Mouse (Mus musculus) CH12.LX (cell line): ENCODE data around the gene Sec24c. TPM values are rescaled to one million over a fixed set of nuclear protein-coding genes. Genes with fewer than 3 reads are reported as not detected.

Source experiments
- DNase-seq: peaks from one replicate; pipeline ENCODE4 v3.0.0-alpha.2; 2013; ENCODE audit errors: extremely low read depth
- H3K27ac ChIP-seq: 2 replicates; pipeline ENCODE4 v1.5.1; 2012; ENCODE audit warnings: low read depth, mild to moderate bottlenecking, control low read depth, moderate library complexity; ENCODE audit not compliant: insufficient read depth
- H3K27me3 ChIP-seq: replicated peaks from 2 replicates; pipeline ENCODE3; 2012; ENCODE audit warnings: inconsistent platforms
- H3K36me3 ChIP-seq, 2 experiments: replicated peaks in 1 of 2; 2 replicates each; pipeline versions ENCODE3 to v1.6.1; 2012; ENCODE audit warnings: inconsistent platforms in 1 of 2, low read length in 1 of 2, mild to moderate bottlenecking in 1 of 2, mixed read lengths in 1 of 2, moderate library complexity in 1 of 2; ENCODE audit not compliant: control insufficient read depth in 1 of 2, insufficient read depth in 1 of 2
- H3K4me1 ChIP-seq, 2 experiments: 2 replicates each; pipeline ENCODE4 v1.6.1; 2012; ENCODE audit warnings: inconsistent platforms in 1 of 2, moderate library complexity in 1 of 2; ENCODE audit not compliant: insufficient read depth in 2 of 2, control insufficient read depth in 1 of 2
- H3K4me2 ChIP-seq: 2 replicates; pipeline ENCODE4 v1.6.1; 2012; ENCODE audit warnings: low read depth, mild to moderate bottlenecking, control low read depth; ENCODE audit not compliant: poor library complexity, insufficient read depth, severe bottlenecking
- H3K4me3 ChIP-seq, 3 experiments: fragments of 150-350 bp in 1 of 3; sonication (generic) in 1 of 3; replicated peaks in 1 of 3; 2 replicates each; pipeline versions ENCODE3 to v1.5.1; 2011 to 2012; ENCODE audit warnings: low read depth in 2 of 3, low read length in 2 of 3, mild to moderate bottlenecking in 2 of 3, moderate library complexity in 2 of 3, control low read depth in 1 of 3, improper control_type of control experiment in 1 of 3, inconsistent platforms in 1 of 3, mixed read lengths in 1 of 3; ENCODE audit not compliant: poor library complexity in 1 of 3
- H3K79me2 ChIP-seq: replicated peaks from 2 replicates; pipeline ENCODE4 v1.6.1; 2012; ENCODE audit warnings: mild to moderate bottlenecking, moderate library complexity; ENCODE audit not compliant: control insufficient read depth, poor library complexity, insufficient read depth, severe bottlenecking; ENCODE audit errors: extremely low read depth
- H3K9ac ChIP-seq: 2 replicates; pipeline ENCODE4 v1.6.1; 2012; ENCODE audit warnings: low read depth, mild to moderate bottlenecking, control low read depth, moderate library complexity; ENCODE audit not compliant: insufficient read depth
- H3K9me3 ChIP-seq: replicated peaks from 2 replicates; pipeline ENCODE3; 2012; ENCODE audit warnings: low read length, inconsistent platforms, mixed read lengths
- CHD1 ChIP-seq: IDR thresholded peaks from 2 replicates; pipeline ENCODE4 v1.6.1; 2012; ENCODE audit warnings: low read depth, low read length, improper control_type of control experiment, inconsistent platforms
- CHD2 ChIP-seq: IDR thresholded peaks from 2 replicates; pipeline ENCODE4 v1.6.1; 2011; ENCODE audit warnings: low read length, improper control_type of control experiment
- CTCF ChIP-seq, 2 experiments: IDR thresholded peaks in 1 of 2; conservative IDR thresholded peaks in 1 of 2; 2 replicates each; pipeline ENCODE4 v1.5.1; 2011 to 2012; ENCODE audit warnings: low read depth in 2 of 2, low read length in 2 of 2, improper control_type of control experiment in 1 of 2, inconsistent platforms in 1 of 2, mild to moderate bottlenecking in 1 of 2, moderate library complexity in 1 of 2
- ELF1 ChIP-seq: IDR thresholded peaks from 2 replicates; pipeline ENCODE4 v1.6.1; 2014; ENCODE audit warnings: low read depth, mild to moderate bottlenecking, inconsistent platforms, low read length, improper control_type of control experiment
- GABPA ChIP-seq: IDR thresholded peaks from 2 replicates; pipeline ENCODE4 v1.6.1; 2012; ENCODE audit warnings: low read depth, low read length, improper control_type of control experiment, inconsistent platforms; ENCODE audit not compliant: insufficient replicate concordance
- JUN ChIP-seq: IDR thresholded peaks from 2 replicates; pipeline ENCODE4 v1.6.1; 2011; ENCODE audit warnings: low read depth, mild to moderate bottlenecking, low read length, improper control_type of control experiment, moderate library complexity; ENCODE audit not compliant: insufficient read depth
- KAT2A ChIP-seq: IDR thresholded peaks from 2 replicates; pipeline ENCODE4 v1.6.1; 2012; ENCODE audit warnings: low read length, improper control_type of control experiment, inconsistent platforms; ENCODE audit not compliant: insufficient replicate concordance
- MAX ChIP-seq: IDR thresholded peaks from 2 replicates; pipeline ENCODE4 v1.6.1; 2011; ENCODE audit warnings: low read length, improper control_type of control experiment
- MAZ ChIP-seq: IDR thresholded peaks from 2 replicates; pipeline ENCODE4 v1.6.1; 2012; ENCODE audit warnings: low read depth, mild to moderate bottlenecking, inconsistent platforms, low read length, improper control_type of control experiment, moderate library complexity
- MEF2A ChIP-seq: IDR thresholded peaks from 2 replicates; pipeline ENCODE4 v1.6.1; 2014; ENCODE audit warnings: low read depth, mild to moderate bottlenecking, inconsistent platforms, low read length, improper control_type of control experiment, borderline replicate concordance
- MXI1 ChIP-seq: IDR thresholded peaks from 2 replicates; pipeline ENCODE4 v1.6.1; 2011; ENCODE audit warnings: mild to moderate bottlenecking, low read depth, low read length, improper control_type of control experiment
- MYC ChIP-seq: IDR thresholded peaks from 2 replicates; pipeline ENCODE4 v1.6.1; 2011; ENCODE audit warnings: low read depth, mild to moderate bottlenecking, improper control_type of control experiment, low read length
- NELFE ChIP-seq: IDR thresholded peaks from 2 replicates; pipeline ENCODE4 v1.6.1; 2011; ENCODE audit warnings: low read depth, low read length, improper control_type of control experiment
- NRF1 ChIP-seq: IDR thresholded peaks from 2 replicates; pipeline ENCODE4 v1.6.1; 2014; ENCODE audit warnings: low read depth, mild to moderate bottlenecking, inconsistent platforms, low read length, improper control_type of control experiment, moderate library complexity
- RAD21 ChIP-seq: IDR thresholded peaks from 2 replicates; pipeline ENCODE4 v1.6.1; 2011; ENCODE audit warnings: low read depth, mild to moderate bottlenecking, low read length, improper control_type of control experiment, moderate library complexity
- SIN3A ChIP-seq: IDR thresholded peaks from 2 replicates; pipeline ENCODE4 v1.6.1; 2012; ENCODE audit warnings: low read length, improper control_type of control experiment, inconsistent platforms
- SMC3 ChIP-seq: IDR thresholded peaks from 2 replicates; pipeline ENCODE4 v1.6.1; 2011; ENCODE audit warnings: low read depth, low read length, improper control_type of control experiment
- TCF12 ChIP-seq: IDR thresholded peaks from 2 replicates; pipeline ENCODE4 v1.6.1; 2014; ENCODE audit warnings: low read depth, mild to moderate bottlenecking, inconsistent platforms, low read length, improper control_type of control experiment
- UBTF ChIP-seq: IDR thresholded peaks from 2 replicates; pipeline ENCODE4 v1.6.1; 2012; ENCODE audit warnings: low read depth, mild to moderate bottlenecking, inconsistent platforms, low read length, improper control_type of control experiment, moderate library complexity
- ZNF384 ChIP-seq: IDR thresholded peaks from 2 replicates; pipeline ENCODE4 v1.6.1; 2012; ENCODE audit warnings: low read depth, low read length, improper control_type of control experiment, inconsistent platforms
- dilution Hi-C: fragments of 300-500 bp; cut with MboI; formaldehyde crosslinking; loops from 2 replicates; pipeline ENCODE4 v1.14.3; 2020; ENCODE audit warnings: low sequenced_read_pairs; ENCODE audit not compliant: extremely low pct_unique_long_range_greater_than_20kb, extremely low pct_ligation_motif_present
- in situ Hi-C: fragments of 300-500 bp; cut with MboI; formaldehyde crosslinking; loops from 3 replicates; pipeline ENCODE4 v1.14.3; 2019; ENCODE audit warnings: low sequenced_read_pairs, low pct_ligation_motif_present, low pct_unique_long_range_greater_than_20kb, mixed read lengths
- polyA plus RNA-seq: library from polyadenylated mRNA; unstranded; fragments of >175 nt; gene quantifications from 2 replicates; pipeline ENCODE4 v1.2.1, GENCODE M21; 2012; ENCODE audit warnings: low read depth; ENCODE audit not compliant: insufficient read length
- total RNA-seq, 2 experiments: library from RNA; depleted of rRNA; stranded (reverse); fragments of 300-350 nt in 1 of 2; fragments of >200 nt in 1 of 2; gene quantifications; 2 replicates each; pipeline ENCODE4 v1.2.3; 2012 to 2014

Sec24c gene
- total and polyA plus RNA-seq, 3 experiments = 51.2 to 122 (median 95.9) TPM

DNA sequence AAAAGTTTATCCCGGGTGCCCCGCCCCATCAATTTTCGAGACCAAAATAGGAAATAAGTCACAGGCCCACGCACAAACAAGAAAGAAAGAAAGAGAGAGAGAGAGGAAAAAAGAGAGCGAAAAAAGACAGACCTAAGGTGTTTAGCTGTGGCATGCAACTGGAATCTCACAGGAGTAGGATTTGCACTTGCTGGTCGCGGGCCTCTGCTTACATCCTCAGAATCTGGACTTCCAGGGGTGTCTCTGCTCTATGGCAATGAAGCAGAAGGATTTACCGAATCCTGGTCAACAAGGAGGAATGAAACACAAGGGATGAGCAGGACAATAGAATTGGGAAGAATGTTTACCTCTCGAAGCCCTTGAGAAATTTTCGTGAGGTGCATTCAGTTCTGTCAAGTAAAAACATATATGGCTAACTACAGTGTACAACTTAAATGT lies 32.7 kb upstream of the Sec24c start:
- H3K36me3 ChIP-seq = peaks cover 0 to 5% of the 10 kb centered on the region in 2 experiments
- in situ Hi-C loops = no loop called here
- peak overlapping the region; percentile 90 for H3K4me2 ChIP-seq
- H3K79me2 ChIP-seq = peaks cover 3% of the 10 kb centered on the region
- TF ChIP-seq KAT2A = no peak
- TF ChIP-seq CHD2 = no peak
- TF ChIP-seq CHD1 = peak; percentile 77; the same call in 1 of the 2 replicates
- peaks cover 0 to 19% of the 10 kb centered on the region in 2 experiments; a peak in 2 of 4 replicates for H3K4me1 ChIP-seq
- dilution Hi-C loops = no loop called here
- H3K4me3 ChIP-seq = peak overlapping the region; percentile 80 to 92 (median 88)
- peak overlapping the region; percentile 93 for H3K9ac ChIP-seq
- no peak for DNase-seq
- H3K27me3 ChIP-seq = no peaks in the 10 kb centered on the region
- no peaks in the 10 kb centered on the region for H3K9me3 ChIP-seq
- no peak overlapping the region for H3K27ac ChIP-seq

DNA sequence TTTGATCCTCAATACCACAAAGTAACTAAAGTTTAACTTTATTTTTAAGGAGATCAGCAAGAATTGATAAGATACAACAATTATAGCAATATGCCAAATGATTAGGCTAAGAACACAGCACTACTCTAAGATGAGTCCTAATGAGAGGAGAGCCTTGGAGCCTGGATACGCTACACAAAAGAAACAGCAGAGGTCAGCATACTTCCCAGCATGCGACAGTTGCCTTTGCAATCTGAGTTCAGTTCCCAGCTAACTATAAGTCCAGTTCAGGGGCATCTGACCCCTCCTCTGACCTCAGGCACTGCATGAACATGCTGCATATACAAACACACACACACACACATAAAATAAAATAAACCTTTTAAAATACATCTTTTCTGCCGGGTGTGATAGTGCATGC lies 28.6 kb upstream of the Sec24c start:
- H3K27ac ChIP-seq = no peak overlapping the region
- no peak overlapping the region for H3K4me3 ChIP-seq
- H3K36me3 ChIP-seq = peaks cover 0 to 5% of the 10 kb centered on the region in 2 experiments
- no peak overlapping the region for H3K9ac ChIP-seq
- DNase-seq = no peak
- in situ Hi-C loops = no loop called here
- no peaks in the 10 kb centered on the region; the same call in 1 of the 2 replicates for H3K79me2 ChIP-seq
- H3K27me3 ChIP-seq = no peaks in the 10 kb centered on the region
- TF ChIP-seq SIN3A (no peak), GABPA (no peak), CTCF (conservative IDR thresholded peaks at IDR 0.05 in 1 of 2, IDR thresholded peaks at IDR 0.05 in 1 of 2; ENCODE audit: low read depth in 2 of 2, low read length in 2 of 2) (peak in 1 of 2 experiments; percentile 65; a peak in 2 of 4 replicates), TCF12 (no peak), RAD21 (peak; percentile 49), NELFE (no peak), SMC3 (peak; percentile 58)
- dilution Hi-C loops = no loop called here
- no peak overlapping the region for H3K4me2 ChIP-seq
- H3K4me1 ChIP-seq = peaks cover 0 to 9% of the 10 kb centered on the region in 2 experiments; a peak in 2 of 4 replicates
- no peaks in the 10 kb centered on the region for H3K9me3 ChIP-seq

DNA sequence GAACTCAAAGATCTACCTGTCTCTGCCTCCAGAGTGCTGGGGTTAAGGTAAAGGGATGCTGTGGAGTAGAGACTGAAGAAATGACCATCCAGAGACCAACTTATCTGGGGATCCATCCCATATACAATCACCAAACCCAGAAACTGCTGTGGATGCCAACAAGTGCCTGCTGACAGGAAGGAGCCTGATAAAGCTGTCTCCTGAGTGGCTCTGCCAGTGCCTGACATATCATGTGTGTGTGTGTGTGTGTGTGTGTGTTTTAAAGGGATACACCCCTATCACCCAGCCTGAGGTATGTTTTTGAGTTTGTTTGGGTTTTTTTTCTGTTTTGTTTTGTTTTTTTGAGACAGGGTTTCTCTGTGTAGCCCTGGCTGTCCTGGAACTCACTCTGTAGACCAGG lies 27.7 kb upstream of the Sec24c start:
- DNase-seq = no peak
- no peak overlapping the region for H3K4me3 ChIP-seq
- in situ Hi-C loops = no loop called here

More for the DNA sequence above, 27.7 kb upstream of the Sec24c start:
- H3K4me2 ChIP-seq = no peak overlapping the region
- H3K79me2 ChIP-seq = no peaks in the 10 kb centered on the region
- no peak overlapping the region for H3K27ac ChIP-seq
- TF ChIP-seq RAD21 (no peak), MAZ (no peak), ELF1 (no peak), MXI1 (no peak), UBTF (no peak), MYC (no peak), ZNF384 (no peak), JUN (no peak), MAX (no peak), NRF1 (no peak), SMC3 (no peak), MEF2A (no peak)
- H3K36me3 ChIP-seq = peaks cover 0 to 5% of the 10 kb centered on the region in 2 experiments
- no peaks in the 10 kb centered on the region for H3K9me3 ChIP-seq
- dilution Hi-C loops = no loop called here
- H3K4me1 ChIP-seq = peaks cover 0 to 9% of the 10 kb centered on the region in 2 experiments; a peak in 2 of 4 replicates
- no peaks in the 10 kb centered on the region for H3K27me3 ChIP-seq
- H3K9ac ChIP-seq = no peak overlapping the region
